Mouse (Mus musculus) neural tube, embryonic 14.5 days (tissue): ENCODE measurements around the gene Fscn3. TPM values are rescaled to one million over a fixed set of nuclear protein-coding genes. Genes with fewer than 3 reads are reported as not detected.
A peak's percentile ranks its signal among the peaks of the same experiment; 100 is the strongest.

Source experiments
- ATAC-seq: fragments of 200-750 bp; cut with Nextera tagmentation; 2 replicates; pipeline ENCODE4 v1.8.0; 2017; ENCODE audit warnings: low read depth, mild to moderate bottlenecking, moderate TSS enrichment, moderate library complexity
- H3K27ac ChIP-seq: fragments of 300-500 bp; sonication (generic); 2 replicates; pipeline ENCODE4 v1.5.1; 2014; ENCODE audit warnings: low read depth, mild to moderate bottlenecking, control low read depth, low read length, moderate library complexity, mixed read lengths
- H3K27me3 ChIP-seq: fragments of 300-500 bp; sonication (generic); 2 replicates; pipeline ENCODE4 v1.6.1; 2014; ENCODE audit warnings: low read length; ENCODE audit not compliant: control insufficient read depth, insufficient read depth
- H3K36me3 ChIP-seq: fragments of 300-500 bp; sonication (generic); 2 replicates; pipeline ENCODE4 v1.6.1; 2014; ENCODE audit warnings: low read length, mixed read lengths; ENCODE audit not compliant: control insufficient read depth, insufficient read depth
- H3K4me1 ChIP-seq: fragments of 300-500 bp; sonication (generic); 2 replicates; pipeline ENCODE4 v1.6.1; 2014; ENCODE audit warnings: low read length; ENCODE audit not compliant: control insufficient read depth, insufficient read depth
- H3K4me2 ChIP-seq: fragments of 300-500 bp; sonication (generic); 2 replicates; pipeline ENCODE4 v1.6.1; 2014; ENCODE audit warnings: mild to moderate bottlenecking, low read depth, low read length, control low read depth
- H3K4me3 ChIP-seq: fragments of 300-500 bp; sonication (generic); 2 replicates; pipeline ENCODE4 v1.5.1; 2014; ENCODE audit warnings: low read depth, low read length, control low read depth, mixed read lengths
- H3K9ac ChIP-seq: fragments of 300-500 bp; sonication (generic); replicated peaks from 2 replicates; pipeline ENCODE4 v1.6.1; 2014; ENCODE audit warnings: low read depth, mild to moderate bottlenecking, control low read depth, low read length, mixed read lengths
- H3K9me3 ChIP-seq: fragments of 300-500 bp; sonication (generic); 2 replicates; pipeline ENCODE4 v1.6.1; 2016; ENCODE audit warnings: low read length; ENCODE audit not compliant: control insufficient read depth
- WGBS: fragments of 180-500 bp; shearing (Covaris S2); extraction: QIAGEN DNeasy Blood & Tissue Kit; methylation state at CpG from one replicate; pipeline ENCODE4 v1.1.7; 2014; 5-methylcytosine and 5-hydroxymethylcytosine counted together
- polyA plus RNA-seq: library from polyadenylated mRNA; unstranded; fragments of >200 nt; fragmentation: Nextera tagmentation; extraction: Ambion mirVana; gene quantifications from 2 replicates; pipeline ENCODE4 v1.2.1, GENCODE M21; 2014

The Fscn3 gene
- polyA plus RNA-seq, 1 experiment from 2014 or later: not detected

DNA sequence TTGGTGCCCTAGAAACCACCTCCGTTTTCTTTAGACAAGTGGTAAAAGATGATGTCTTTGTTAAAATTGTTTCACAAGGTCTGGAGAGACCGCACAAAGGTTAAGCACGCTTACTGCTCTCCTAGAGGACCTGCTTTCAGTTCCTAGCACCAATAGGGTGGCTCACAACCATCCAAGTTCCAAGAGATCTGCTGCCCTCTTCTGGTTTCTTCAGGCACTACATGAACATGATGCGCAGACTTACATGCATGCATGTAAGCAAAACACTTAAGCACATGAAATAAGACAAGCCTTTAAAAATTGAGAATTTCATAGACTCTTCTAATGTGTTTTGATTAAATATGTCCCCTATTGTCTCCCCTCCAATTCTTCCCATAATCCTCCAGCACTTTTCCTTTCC is 27.8 kb upstream of the Fscn3 start:
- WGBS: 92% methylated on average over 4 of the region's 4 CpGs
- Histone ChIP-seq H3K27ac (no peak overlapping the region), H3K4me3 (no peak overlapping the region), H3K9me3 (no peaks in the 10 kb centered on the region), H3K4me2 (no peak overlapping the region), H3K27me3 (no peaks in the 10 kb centered on the region; the same call in 1 of the 2 replicates), H3K9ac (no peak overlapping the region), H3K4me1 (0 out of 2 replicates have a peak, but pooled peaks cover 8% of the 10 kb centered on the region), H3K36me3 (no peaks in the 10 kb centered on the region)
- no peak for ATAC-seq

DNA sequence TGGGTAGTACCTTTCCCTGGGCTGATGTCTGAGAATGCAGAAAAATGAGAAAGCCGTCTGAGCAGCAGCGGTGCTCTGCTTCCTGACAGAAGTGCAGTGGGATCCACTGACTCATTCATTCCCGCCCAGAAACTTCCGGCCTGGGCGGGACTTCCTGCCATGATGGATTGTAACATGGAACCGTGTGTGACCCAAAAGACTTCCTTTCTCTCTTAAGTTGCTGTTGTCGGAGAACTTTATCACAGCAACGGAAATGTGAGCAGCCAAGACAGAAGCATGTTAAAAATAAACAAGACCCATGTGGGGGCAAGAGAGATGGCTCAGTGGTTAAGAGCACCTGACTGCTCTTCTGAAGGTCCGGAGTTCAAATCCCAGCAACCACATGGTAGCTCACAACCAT is 17.5 kb upstream of the Fscn3 start:
- no peak overlapping the region for H3K27ac ChIP-seq
- no peak overlapping the region for H3K4me3 ChIP-seq
- H3K9ac ChIP-seq: no peak overlapping the region
- no peaks in the 10 kb centered on the region for H3K4me1 ChIP-seq
- no peaks in the 10 kb centered on the region for H3K9me3 ChIP-seq
- no peak overlapping the region for H3K4me2 ChIP-seq
- no peaks in the 10 kb centered on the region for H3K27me3 ChIP-seq
- ATAC-seq: no peak
- 0 out of 2 replicates have a peak, but pooled peaks cover 3% of the 10 kb centered on the region for H3K36me3 ChIP-seq
- WGBS: 88% methylated on average over 9 of the region's 9 CpGs

DNA sequence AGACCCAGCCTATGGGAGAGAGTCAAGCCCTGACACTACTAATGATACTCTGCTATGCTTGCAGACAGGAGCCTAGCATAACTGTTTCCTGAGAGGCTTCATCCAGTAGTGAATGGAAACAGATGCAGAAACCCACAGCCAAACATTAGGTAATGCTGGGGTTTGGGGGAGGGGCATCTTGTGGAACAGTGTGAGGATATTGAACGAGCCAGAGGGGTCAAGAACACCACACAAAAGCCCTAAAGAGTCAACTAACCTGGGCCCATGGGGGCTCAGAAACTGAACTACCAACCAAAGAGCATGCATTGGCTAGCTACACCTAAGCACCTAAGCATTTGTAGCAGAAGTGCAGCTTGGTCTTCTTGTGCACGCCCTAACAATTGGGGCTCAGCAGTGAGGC is 16.4 kb upstream of the Fscn3 start:
- ATAC-seq: no peak
- WGBS: 81% methylated on average over 2 of the region's 2 CpGs

DNA sequence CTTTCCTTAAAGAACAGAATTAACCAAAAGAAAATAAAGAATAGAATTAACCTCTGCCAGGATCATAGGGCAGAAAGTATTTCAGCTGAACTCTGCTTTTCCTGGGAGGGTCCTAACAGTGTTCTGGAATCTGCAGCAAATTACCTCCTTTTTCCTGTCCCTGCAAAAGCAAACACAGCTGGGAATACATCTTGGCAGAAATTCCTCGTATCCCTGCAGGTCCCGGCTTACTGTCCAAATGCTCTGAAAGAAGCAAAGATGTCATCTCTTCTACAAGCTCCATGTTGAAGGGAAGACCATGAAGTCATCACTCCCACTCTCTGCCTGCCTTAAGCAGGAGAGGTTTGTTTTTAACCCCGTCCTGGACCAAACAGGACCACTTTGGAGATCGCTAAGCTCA is 10.6 kb upstream of the Fscn3 start:
- H3K4me2 ChIP-seq: no peak overlapping the region
- H3K9ac ChIP-seq: no peak overlapping the region
- no peaks in the 10 kb centered on the region for H3K27me3 ChIP-seq
- no peak for ATAC-seq
- no peak overlapping the region for H3K4me3 ChIP-seq
- 70% methylated on average over 4 of the region's 4 CpGs for WGBS
- H3K36me3 ChIP-seq: peaks cover 28% of the 10 kb centered on the region
- peaks cover 16% of the 10 kb centered on the region for H3K4me1 ChIP-seq
- no peak overlapping the region for H3K27ac ChIP-seq
- H3K9me3 ChIP-seq: no peaks in the 10 kb centered on the region

More for the DNA sequence above, 16.4 kb upstream of the Fscn3 start:
- Histone ChIP-seq H3K4me2 (no peak overlapping the region), H3K27ac (no peak overlapping the region), H3K9ac (no peak overlapping the region), H3K4me3 (no peak overlapping the region), H3K4me1 (no peaks in the 10 kb centered on the region), H3K9me3 (no peaks in the 10 kb centered on the region), H3K27me3 (no peaks in the 10 kb centered on the region), H3K36me3 (peaks cover 10% of the 10 kb centered on the region; the same call in 1 of the 2 replicates)

- Histone ChIP-seq H3K9ac (no peak overlapping the region), H3K9me3 (no peaks in the 10 kb centered on the region), H3K27me3 (no peaks in the 10 kb centered on the region), H3K4me2 (no peak overlapping the region), H3K27ac (no peak overlapping the region), H3K4me1 (peaks cover 20% of the 10 kb centered on the region), H3K4me3 (no peak overlapping the region), H3K36me3 (peaks cover 28% of the 10 kb centered on the region)
- ATAC-seq: no peak
- 89% methylated on average over 14 of the region's 14 CpGs for WGBS
Measured at GRCm38 (mm10) chr6:28418449-28418848, 9.1 kb upstream of the Fscn3 start.

DNA sequence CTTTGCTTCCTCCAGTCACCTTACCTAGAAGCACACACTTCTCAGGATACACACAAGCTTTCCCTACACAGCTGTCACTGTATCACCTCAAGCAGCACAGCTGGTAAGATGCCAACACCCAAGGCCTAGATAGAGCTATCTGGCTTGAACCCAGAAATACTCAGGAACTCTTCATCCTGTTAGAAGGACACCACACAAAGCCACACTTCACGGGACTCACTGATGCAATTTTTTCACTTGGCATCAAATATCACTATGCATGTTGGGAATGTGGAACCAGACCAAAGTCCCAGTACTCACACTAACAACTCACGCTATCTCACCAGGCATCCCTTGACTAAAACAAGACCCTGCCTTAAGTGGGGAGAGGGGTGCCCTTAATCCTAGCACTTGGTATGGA is 7.9 kb upstream of the Fscn3 start:
- H3K36me3 ChIP-seq: peaks cover 28% of the 10 kb centered on the region
- ATAC-seq: no peak
- H3K27ac ChIP-seq: no peak overlapping the region
- H3K27me3 ChIP-seq: 0 out of 2 replicates have a peak, but pooled peaks cover 2% of the 10 kb centered on the region
- no peak overlapping the region for H3K4me3 ChIP-seq
- H3K9me3 ChIP-seq: no peaks in the 10 kb centered on the region
- no peak overlapping the region for H3K9ac ChIP-seq
- H3K4me2 ChIP-seq: peak overlapping the region; percentile 75; the same call in 1 of the 2 replicates
- WGBS: 88% methylated on average over 2 of the region's 2 CpGs
- H3K4me1 ChIP-seq: peaks cover 27% of the 10 kb centered on the region

GRCm38 (mm10) chr6:28420361-28420760 is 7.2 kb upstream of the Fscn3 start:
- peak overlapping the region; percentile 75 for H3K4me2 ChIP-seq
- H3K27ac ChIP-seq: no peak overlapping the region
- H3K9ac ChIP-seq: no peak overlapping the region
- no peak for ATAC-seq
- H3K9me3 ChIP-seq: no peaks in the 10 kb centered on the region
- peaks cover 23% of the 10 kb centered on the region for H3K36me3 ChIP-seq
- H3K27me3 ChIP-seq: 0 out of 2 replicates have a peak, but pooled peaks cover 2% of the 10 kb centered on the region
- peak overlapping the region; percentile 62 for H3K4me3 ChIP-seq
- H3K4me1 ChIP-seq: peaks cover 32% of the 10 kb centered on the region
- 81% methylated on average over 17 of the region's 17 CpGs for WGBS

DNA sequence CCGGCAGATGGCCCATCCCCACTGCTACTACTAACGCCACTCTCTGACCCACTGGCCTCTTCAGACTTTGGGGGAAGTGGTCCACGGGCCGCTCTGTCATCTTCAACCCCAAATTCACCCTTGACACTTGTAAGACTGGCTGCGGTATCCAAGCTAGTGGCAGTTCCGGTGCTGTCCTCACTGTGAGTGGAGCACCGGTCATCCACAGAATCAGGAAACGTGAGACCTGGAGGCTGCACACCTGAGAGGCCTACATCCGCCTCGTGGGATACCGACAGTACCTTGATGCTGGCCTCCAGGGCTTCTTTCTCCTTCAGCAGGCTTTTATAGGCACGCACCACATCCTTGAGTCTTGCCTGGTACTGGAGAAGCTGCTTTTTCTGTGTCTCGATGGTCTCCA is 6.7 kb upstream of the Fscn3 start:
- 26% methylated on average over 13 of the region's 13 CpGs for WGBS
- Histone ChIP-seq H3K27me3 (0 out of 2 replicates have a peak, but pooled peaks cover 2% of the 10 kb centered on the region), H3K27ac (no peak overlapping the region), H3K36me3 (peaks cover 18% of the 10 kb centered on the region), H3K9ac (peak overlapping the region; percentile 64), H3K4me3 (peak overlapping the region; percentile 62), H3K9me3 (no peaks in the 10 kb centered on the region), H3K4me1 (peaks cover 32% of the 10 kb centered on the region), H3K4me2 (peak overlapping the region; percentile 75)
- ATAC-seq: no peak

DNA sequence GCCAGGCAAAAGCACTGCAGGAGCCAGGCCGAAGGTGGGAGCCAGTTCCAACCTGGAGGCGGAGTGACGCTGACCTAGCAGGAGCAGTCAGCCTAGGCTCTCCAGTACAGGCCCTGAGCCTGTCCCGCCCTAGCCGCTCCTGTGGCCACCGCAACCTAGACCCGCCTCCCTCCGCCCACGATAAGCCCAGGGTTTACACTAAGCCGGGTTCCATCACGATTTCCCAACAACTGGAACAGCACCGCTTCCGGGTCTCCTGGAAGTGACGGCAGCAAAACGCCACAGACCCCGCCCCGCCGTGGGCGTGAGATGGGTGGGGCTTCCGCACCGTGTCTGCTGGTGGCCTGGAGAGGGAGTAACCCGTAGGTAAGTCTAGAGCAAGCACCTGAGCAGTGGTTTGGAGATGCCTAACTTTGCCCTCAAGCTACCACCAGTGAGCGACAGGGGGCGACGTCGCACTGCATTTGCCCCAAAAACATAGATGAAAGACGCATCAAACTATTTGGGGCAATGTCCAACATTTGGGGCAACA is 6.1 kb upstream of the Fscn3 start:
- Histone ChIP-seq H3K9ac (peak overlapping the region; percentile 64), H3K36me3 (peaks cover 21% of the 10 kb centered on the region), H3K4me1 (peaks cover 32% of the 10 kb centered on the region), H3K4me3 (peak overlapping the region; percentile 62), H3K27me3 (0 out of 2 replicates have a peak, but pooled peaks cover 2% of the 10 kb centered on the region), H3K4me2 (peak overlapping the region; percentile 75), H3K27ac (0 out of 2 replicates have a peak overlapping the region, but pooled peaks have one; percentile 10), H3K9me3 (no peaks in the 10 kb centered on the region)
- under 1% methylated on average over 27 of the region's 27 CpGs for WGBS
- peak; percentile 88 for ATAC-seq
